Mouse (Mus musculus): ENCODE data around the gene Slc26a3.

The Slc26a3 gene

DNA sequence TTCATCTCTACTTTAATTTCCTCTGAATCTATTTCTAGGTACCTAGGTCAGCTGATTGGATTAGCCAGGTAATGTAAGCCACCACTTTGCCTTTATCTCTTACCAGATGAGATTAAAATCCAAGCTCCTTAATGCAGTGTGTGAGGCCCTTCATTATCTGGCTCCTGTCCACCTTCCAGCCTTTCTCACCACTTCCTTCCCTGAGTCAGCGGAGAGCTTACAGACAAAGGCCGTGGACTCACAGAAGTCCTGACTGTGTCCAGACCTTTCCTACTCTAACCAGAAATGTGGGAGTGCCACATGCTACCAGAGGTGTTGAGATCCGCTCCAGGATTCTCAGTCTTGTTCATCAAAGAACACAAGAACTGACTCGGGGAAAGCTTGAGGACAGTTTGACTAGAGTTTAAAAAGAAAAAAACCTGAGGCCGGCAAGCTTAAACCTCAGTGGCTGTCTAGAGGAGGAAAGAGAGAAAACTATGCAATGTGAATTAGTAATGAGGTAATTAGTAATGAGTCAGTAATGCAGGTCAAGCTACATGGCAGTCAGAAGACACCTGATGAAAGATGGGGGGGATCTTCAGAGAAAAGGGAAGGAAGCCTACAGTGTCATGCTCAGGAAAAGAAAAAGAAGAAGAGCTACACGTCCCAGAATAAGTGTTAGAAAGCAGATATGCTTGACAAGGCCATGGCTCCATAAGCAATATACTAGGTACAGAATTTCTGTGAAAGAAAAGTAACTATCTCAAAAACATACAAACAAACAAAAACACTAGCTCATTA is 123.2 kb downstream of the Slc26a3 start:
- DNase-seq (ENCODE audit: low spot score) = no peak

DNA sequence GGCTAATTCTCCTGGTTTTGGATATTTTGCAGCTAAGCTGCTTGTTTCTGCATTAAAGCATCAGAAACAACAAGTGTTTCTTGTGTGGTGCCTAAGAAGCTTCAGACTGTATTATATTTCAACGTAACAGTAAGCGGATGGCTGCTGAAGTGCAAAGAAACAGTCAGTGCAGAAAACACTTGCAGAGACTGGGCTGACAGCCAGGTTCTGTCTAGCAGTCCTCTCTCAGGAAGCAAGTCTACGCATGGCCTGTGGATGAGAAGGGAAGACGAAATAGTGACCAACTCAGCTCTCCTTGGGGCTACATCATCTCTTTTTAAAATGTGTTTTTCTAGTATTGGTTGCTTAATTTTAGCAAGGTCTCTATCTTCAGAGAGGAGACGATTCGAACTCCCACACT is 129.4 kb downstream of the Slc26a3 start:
- DNase-seq (ENCODE audit: low spot score) = no peak

DNA sequence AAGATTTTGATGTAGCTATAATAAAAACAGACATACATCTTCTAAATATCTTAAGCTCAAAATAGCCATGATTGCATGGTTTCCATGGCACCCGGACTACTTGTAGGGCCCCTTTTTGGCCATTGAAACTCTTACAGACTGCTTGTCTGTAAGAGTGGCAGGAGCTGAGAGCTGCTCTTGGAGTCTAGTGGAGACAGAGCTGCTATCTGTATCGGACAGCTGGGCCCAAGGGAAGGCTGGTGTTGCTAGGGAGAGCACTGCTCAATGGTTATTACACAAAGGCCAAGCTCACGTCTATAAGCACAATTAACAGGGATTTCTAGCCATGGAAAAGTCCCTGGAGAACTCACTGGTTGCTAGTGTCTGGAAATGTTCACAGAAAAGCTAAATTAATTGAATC is 130.7 kb downstream of the Slc26a3 start:
- no peak for DNase-seq (ENCODE audit: low spot score)
